Mouse (Mus musculus): ENCODE measurements around the gene Mlkl. TPM values are rescaled to one million over a fixed set of nuclear protein-coding genes. Genes with fewer than 3 reads are reported as not detected.
A peak's percentile ranks its signal among the peaks of the same experiment; 100 is the strongest.
"Not testable (repeated sequence)": the region's sequence is repeated elsewhere in the genome, so short reads cannot be mapped to it uniquely, and the experiment has no call there.

Mlkl gene
- polyA plus RNA-seq, 1 experiment from 2014 or later = 3.3 TPM

- Histone ChIP-seq H3K9me3 (replicated peaks; ENCODE audit: control insufficient read depth, low read length) (no peaks in the 10 kb centered on the region), H3K4me2 (ENCODE audit: low read depth, low read length) (peak overlapping the region; percentile 75), H3K4me1 (ENCODE audit: control insufficient read depth, low read depth, low read length) (peaks cover 3% of the 10 kb centered on the region; the same call in 1 of the 2 replicates), H3K27me3 (ENCODE audit: control insufficient read depth, insufficient read depth, low read depth, low read length) (no peaks in the 10 kb centered on the region; the same call in 1 of the 2 replicates), H3K4me3 (ENCODE audit: low read depth, low read length) (peak overlapping the region; percentile 61), H3K36me3 (ENCODE audit: control insufficient read depth, insufficient read depth) (no peaks in the 10 kb centered on the region), H3K27ac (ENCODE audit: low read length) (peak overlapping the region; percentile 21; the same call in 1 of the 2 replicates), H3K9ac (ENCODE audit: low read depth, low read length) (peak overlapping the region; percentile 52)
- 8% methylated on average over 17 of the region's 17 CpGs for WGBS (ENCODE audit: insufficient replicate concordance)
- ATAC-seq (ENCODE audit: low read depth) = 0 out of 2 replicates have a peak, but pooled peaks have one; percentile 35
These were observed 577 bp downstream of the Mlkl start for GRCm38 (mm10) chr8:111337311-111337889.

GRCm38 (mm10) chr8:111336692-111337091 is 1.3 kb downstream of the Mlkl start:
- WGBS (ENCODE audit: insufficient replicate concordance) = 65% methylated on average over 4 of the region's 4 CpGs
- ATAC-seq (ENCODE audit: low read depth) = no peak
- H3K9me3 ChIP-seq (replicated peaks; ENCODE audit: control insufficient read depth, low read length) = no peaks in the 10 kb centered on the region
- 0 out of 2 replicates have a peak overlapping the region, but pooled peaks have one; percentile 75 for H3K4me2 ChIP-seq (ENCODE audit: low read depth, low read length)
- no peaks in the 10 kb centered on the region; the same call in 1 of the 2 replicates for H3K27me3 ChIP-seq (ENCODE audit: control insufficient read depth, insufficient read depth, low read depth, low read length)
- peaks cover 3% of the 10 kb centered on the region; the same call in 1 of the 2 replicates for H3K4me1 ChIP-seq (ENCODE audit: control insufficient read depth, low read depth, low read length)
- H3K27ac ChIP-seq (ENCODE audit: low read length) = no peak overlapping the region
- H3K9ac ChIP-seq (ENCODE audit: low read depth, low read length) = no peak overlapping the region
- no peaks in the 10 kb centered on the region for H3K36me3 ChIP-seq (ENCODE audit: control insufficient read depth, insufficient read depth)
- H3K4me3 ChIP-seq (ENCODE audit: low read depth, low read length) = no peak overlapping the region

- 45% methylated on average over 6 of the region's 6 CpGs for WGBS (ENCODE audit: insufficient replicate concordance)
- Histone ChIP-seq H3K27me3 (ENCODE audit: control insufficient read depth, insufficient read depth, low read depth, low read length) (no peaks in the 10 kb centered on the region), H3K9me3 (replicated peaks; ENCODE audit: control insufficient read depth, low read length) (no peaks in the 10 kb centered on the region), H3K27ac (ENCODE audit: low read length) (no peak overlapping the region), H3K36me3 (ENCODE audit: control insufficient read depth, insufficient read depth) (no peaks in the 10 kb centered on the region), H3K4me2 (ENCODE audit: low read depth, low read length) (no peak overlapping the region), H3K9ac (ENCODE audit: low read depth, low read length) (no peak overlapping the region), H3K4me1 (ENCODE audit: control insufficient read depth, low read depth, low read length) (no peaks in the 10 kb centered on the region), H3K4me3 (ENCODE audit: low read depth, low read length) (no peak overlapping the region)
- ATAC-seq (ENCODE audit: low read depth) = no peak
These were observed 12.7 kb downstream of the Mlkl start for GRCm38 (mm10) chr8:111325222-111325790.

- WGBS (ENCODE audit: insufficient replicate concordance) = 74% methylated on average over 12 of the region's 12 CpGs
- no peaks in the 10 kb centered on the region for H3K9me3 ChIP-seq (replicated peaks; ENCODE audit: control insufficient read depth, low read length)
- no peaks in the 10 kb centered on the region for H3K36me3 ChIP-seq (ENCODE audit: control insufficient read depth, insufficient read depth)
- H3K4me1 ChIP-seq (ENCODE audit: control insufficient read depth, low read depth, low read length) = peaks cover 9% of the 10 kb centered on the region
- no peak for ATAC-seq (ENCODE audit: low read depth)
- H3K27me3 ChIP-seq (ENCODE audit: control insufficient read depth, insufficient read depth, low read depth, low read length) = no peaks in the 10 kb centered on the region
- H3K27ac ChIP-seq (ENCODE audit: low read length) = no peak overlapping the region
- no peak overlapping the region for H3K9ac ChIP-seq (ENCODE audit: low read depth, low read length)
- H3K4me2 ChIP-seq (ENCODE audit: low read depth, low read length) = no peak overlapping the region
- H3K4me3 ChIP-seq (ENCODE audit: low read depth, low read length) = no peak overlapping the region
These were observed 23.2 kb downstream of the Mlkl start for GRCm38 (mm10) chr8:111314729-111315128.

GRCm38 (mm10) chr8:111313961-111314360 is 24.0 kb downstream of the Mlkl start:
- not testable (repeated sequence) for ATAC-seq (ENCODE audit: low read depth); H3K4me3 ChIP-seq (ENCODE audit: low read depth, low read length); H3K27me3 ChIP-seq (ENCODE audit: control insufficient read depth, insufficient read depth, low read depth, low read length); H3K4me1 ChIP-seq (ENCODE audit: control insufficient read depth, low read depth, low read length); H3K36me3 ChIP-seq (ENCODE audit: control insufficient read depth, insufficient read depth); H3K9ac ChIP-seq (ENCODE audit: low read depth, low read length); H3K4me2 ChIP-seq (ENCODE audit: low read depth, low read length); H3K27ac ChIP-seq (ENCODE audit: low read length); H3K9me3 ChIP-seq (replicated peaks; ENCODE audit: control insufficient read depth, low read length)
- WGBS (ENCODE audit: insufficient replicate concordance) = 87% methylated on average over 6 of the region's 6 CpGs

- ATAC-seq (ENCODE audit: low read depth) = peak; percentile 97
- Histone ChIP-seq H3K4me3 (ENCODE audit: low read depth, low read length) (no peak overlapping the region), H3K9ac (ENCODE audit: low read depth, low read length) (no peak overlapping the region), H3K36me3 (ENCODE audit: control insufficient read depth, insufficient read depth) (no peaks in the 10 kb centered on the region), H3K27me3 (ENCODE audit: control insufficient read depth, insufficient read depth, low read depth, low read length) (no peaks in the 10 kb centered on the region), H3K27ac (ENCODE audit: low read length) (peak overlapping the region; percentile 46; the same call in 1 of the 2 replicates), H3K4me1 (ENCODE audit: control insufficient read depth, low read depth, low read length) (peaks cover 9% of the 10 kb centered on the region), H3K4me2 (ENCODE audit: low read depth, low read length) (no peak overlapping the region), H3K9me3 (replicated peaks; ENCODE audit: control insufficient read depth, low read length) (no peaks in the 10 kb centered on the region)
- 24% methylated on average over 3 of the region's 3 CpGs for WGBS (ENCODE audit: insufficient replicate concordance)
These were observed 25.2 kb downstream of the Mlkl start for GRCm38 (mm10) chr8:111312758-111313162.

- WGBS (ENCODE audit: insufficient replicate concordance) = 80% methylated on average over 15 of the region's 15 CpGs
- H3K4me2 ChIP-seq (ENCODE audit: low read depth, low read length); H3K4me1 ChIP-seq (ENCODE audit: control insufficient read depth, low read depth, low read length); H3K27ac ChIP-seq (ENCODE audit: low read length); H3K9ac ChIP-seq (ENCODE audit: low read depth, low read length); ATAC-seq (ENCODE audit: low read depth); H3K4me3 ChIP-seq (ENCODE audit: low read depth, low read length); H3K27me3 ChIP-seq (ENCODE audit: control insufficient read depth, insufficient read depth, low read depth, low read length); H3K36me3 ChIP-seq (ENCODE audit: control insufficient read depth, insufficient read depth); H3K9me3 ChIP-seq (replicated peaks; ENCODE audit: control insufficient read depth, low read length): not testable (repeated sequence)
These were observed 28.0 kb downstream of the Mlkl start for GRCm38 (mm10) chr8:111310006-111310405.

GRCm38 (mm10) chr8:111305031-111305730 is 32.8 kb downstream of the Mlkl start:
- peaks cover 2% of the 10 kb centered on the region for H3K4me1 ChIP-seq (ENCODE audit: control insufficient read depth, low read depth, low read length)
- H3K9ac ChIP-seq (ENCODE audit: low read depth, low read length) = no peak overlapping the region
- no peaks in the 10 kb centered on the region for H3K9me3 ChIP-seq (replicated peaks; ENCODE audit: control insufficient read depth, low read length)
- no peak for ATAC-seq (ENCODE audit: low read depth)
- no peak overlapping the region for H3K4me3 ChIP-seq (ENCODE audit: low read depth, low read length)
- WGBS (ENCODE audit: insufficient replicate concordance) = 40% methylated on average over 5 of the region's 5 CpGs
- no peaks in the 10 kb centered on the region for H3K27me3 ChIP-seq (ENCODE audit: control insufficient read depth, insufficient read depth, low read depth, low read length)
- no peak overlapping the region for H3K4me2 ChIP-seq (ENCODE audit: low read depth, low read length)
- no peaks in the 10 kb centered on the region for H3K36me3 ChIP-seq (ENCODE audit: control insufficient read depth, insufficient read depth)
- H3K27ac ChIP-seq (ENCODE audit: low read length) = no peak overlapping the region

GRCm38 (mm10) chr8:111304359-111304758 is 33.6 kb downstream of the Mlkl start:
- H3K9ac ChIP-seq (ENCODE audit: low read depth, low read length) = no peak overlapping the region
- H3K27ac ChIP-seq (ENCODE audit: low read length) = no peak overlapping the region
- 70% methylated on average over 3 of the region's 3 CpGs for WGBS (ENCODE audit: insufficient replicate concordance)
- no peak for ATAC-seq (ENCODE audit: low read depth)
- no peaks in the 10 kb centered on the region for H3K36me3 ChIP-seq (ENCODE audit: control insufficient read depth, insufficient read depth)
- no peak overlapping the region for H3K4me3 ChIP-seq (ENCODE audit: low read depth, low read length)
- no peak overlapping the region for H3K4me2 ChIP-seq (ENCODE audit: low read depth, low read length)
- H3K4me1 ChIP-seq (ENCODE audit: control insufficient read depth, low read depth, low read length) = peaks cover 2% of the 10 kb centered on the region
- no peaks in the 10 kb centered on the region for H3K9me3 ChIP-seq (replicated peaks; ENCODE audit: control insufficient read depth, low read length)
- no peaks in the 10 kb centered on the region for H3K27me3 ChIP-seq (ENCODE audit: control insufficient read depth, insufficient read depth, low read depth, low read length)
